Mouse (Mus musculus) forebrain, embryonic 14.5 days (tissue): ENCODE measurements around the gene Krt25. TPM values are rescaled to one million over a fixed set of nuclear protein-coding genes. Genes with fewer than 3 reads are reported as not detected.

Source experiments
- ATAC-seq: fragments of 200-750 bp; cut with Nextera tagmentation; 2 replicates; pipeline ENCODE4 v1.8.0; 2017; ENCODE audit warnings: mild to moderate bottlenecking, moderate library complexity
- DNase-seq: peaks from one replicate; pipeline ENCODE4 v3.0.0-alpha.2; 2015; ENCODE audit warnings: low spot score
- H3K27ac ChIP-seq: fragments of 300-500 bp; sonication (generic); 2 replicates; pipeline ENCODE4 v1.5.1; 2014; ENCODE audit warnings: low read depth, mild to moderate bottlenecking, control low read depth, low read length, moderate library complexity
- H3K27me3 ChIP-seq: fragments of 300-500 bp; sonication (generic); replicated peaks from 2 replicates; pipeline ENCODE4 v1.6.1; 2014; ENCODE audit warnings: low read length, control low read depth, mixed read lengths; ENCODE audit not compliant: control insufficient read depth, insufficient read depth
- H3K36me3 ChIP-seq: fragments of 300-500 bp; sonication (generic); 2 replicates; pipeline ENCODE4 v1.6.1; 2014; ENCODE audit warnings: low read length, control low read depth; ENCODE audit not compliant: control insufficient read depth, insufficient read depth
- H3K4me1 ChIP-seq: fragments of 300-500 bp; sonication (generic); 2 replicates; pipeline ENCODE4 v1.6.1; 2014; ENCODE audit warnings: antibody characterized with exemption, low read length, control low read depth; ENCODE audit not compliant: control insufficient read depth, insufficient read depth
- H3K4me2 ChIP-seq: fragments of 300-500 bp; sonication (generic); 2 replicates; pipeline ENCODE4 v1.6.1; 2014; ENCODE audit warnings: mild to moderate bottlenecking, control low read depth, low read length
- H3K4me3 ChIP-seq: fragments of 300-500 bp; sonication (generic); 2 replicates; pipeline ENCODE4 v1.5.1; 2014; ENCODE audit warnings: low read depth, low read length, control low read depth
- H3K9ac ChIP-seq: fragments of 300-500 bp; sonication (generic); 2 replicates; pipeline ENCODE4 v1.6.1; 2014; ENCODE audit warnings: mild to moderate bottlenecking, low read length, control low read depth, moderate library complexity
- H3K9me3 ChIP-seq: fragments of 300-500 bp; sonication (generic); replicated peaks from 2 replicates; pipeline ENCODE4 v1.6.1; 2016; ENCODE audit warnings: low read length, control low read depth, mixed read lengths; ENCODE audit not compliant: control insufficient read depth
- WGBS: fragments of 180-500 bp; shearing (Covaris S2); extraction: QIAGEN DNeasy Blood & Tissue Kit; methylation state at CpG from one replicate; pipeline ENCODE4 v1.1.7; 2014; 5-methylcytosine and 5-hydroxymethylcytosine counted together
- polyA plus RNA-seq: library from polyadenylated mRNA; unstranded; fragments of >200 nt; fragmentation: Nextera tagmentation; extraction: Ambion mirVana; gene quantifications from 2 replicates; pipeline ENCODE4 v1.2.1, GENCODE M21; 2014

Gene Krt25
- polyA plus RNA-seq, 1 experiment from 2014 or later = 0.14 TPM

DNA sequence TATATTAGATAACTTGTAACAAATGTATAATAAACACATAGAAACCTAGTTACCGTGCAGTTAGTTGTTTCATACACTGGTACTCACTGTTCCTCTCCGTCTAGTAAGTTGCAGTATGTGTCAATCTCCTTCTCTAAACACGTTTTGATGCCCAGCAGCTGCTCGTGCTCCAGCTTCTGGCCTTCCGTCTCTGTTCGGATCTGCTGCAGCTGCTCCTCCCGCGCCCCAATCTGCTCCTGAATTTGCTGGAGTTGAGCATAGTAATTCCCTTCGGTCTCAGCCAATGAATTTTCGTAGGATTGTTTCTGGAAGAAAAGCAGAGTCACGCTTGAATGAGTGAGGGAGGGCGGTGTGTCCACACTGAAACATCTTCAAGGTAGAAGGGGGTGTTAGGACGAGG lies 10.7 kb upstream of the Krt25 start:
- Histone ChIP-seq H3K4me1 (no peaks in the 10 kb centered on the region), H3K9ac (no peak overlapping the region), H3K4me2 (no peak overlapping the region), H3K9me3 (no peaks in the 10 kb centered on the region), H3K36me3 (no peaks in the 10 kb centered on the region), H3K4me3 (no peak overlapping the region), H3K27me3 (no peaks in the 10 kb centered on the region), H3K27ac (no peak overlapping the region)
- ATAC-seq = no peak
- 70% methylated on average over 13 of the region's 13 CpGs for WGBS
- peak; percentile 14 for DNase-seq

DNA sequence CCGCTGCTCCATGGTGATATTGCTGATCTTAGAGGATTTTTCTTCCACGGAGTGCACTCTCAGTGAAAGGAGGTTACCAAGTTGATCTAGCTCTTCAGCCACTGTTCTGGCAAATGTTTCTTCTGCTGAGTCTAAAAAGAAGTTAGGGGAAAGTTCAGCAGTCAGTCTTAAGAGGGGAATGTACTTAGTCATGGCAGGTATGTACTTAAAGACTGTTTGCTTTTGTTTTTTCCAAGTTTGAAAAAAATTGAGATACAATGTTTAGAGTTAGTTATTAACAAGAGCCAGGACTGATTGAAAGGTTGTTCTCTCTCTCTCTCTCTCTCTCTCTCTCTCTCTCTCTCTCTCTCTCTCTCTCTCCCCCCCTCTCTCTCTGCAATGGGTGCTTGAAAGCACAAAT lies 6.9 kb upstream of the Krt25 start:
- 79% methylated on average over 2 of the region's 2 CpGs for WGBS
- no peak for DNase-seq
- no peaks in the 10 kb centered on the region for H3K36me3 ChIP-seq
- H3K27ac ChIP-seq = no peak overlapping the region
- H3K4me3 ChIP-seq = no peak overlapping the region
- ATAC-seq = no peak
- H3K4me1 ChIP-seq = no peaks in the 10 kb centered on the region
- no peaks in the 10 kb centered on the region for H3K27me3 ChIP-seq
- no peak overlapping the region for H3K4me2 ChIP-seq
- no peaks in the 10 kb centered on the region for H3K9me3 ChIP-seq
- H3K9ac ChIP-seq = no peak overlapping the region

DNA sequence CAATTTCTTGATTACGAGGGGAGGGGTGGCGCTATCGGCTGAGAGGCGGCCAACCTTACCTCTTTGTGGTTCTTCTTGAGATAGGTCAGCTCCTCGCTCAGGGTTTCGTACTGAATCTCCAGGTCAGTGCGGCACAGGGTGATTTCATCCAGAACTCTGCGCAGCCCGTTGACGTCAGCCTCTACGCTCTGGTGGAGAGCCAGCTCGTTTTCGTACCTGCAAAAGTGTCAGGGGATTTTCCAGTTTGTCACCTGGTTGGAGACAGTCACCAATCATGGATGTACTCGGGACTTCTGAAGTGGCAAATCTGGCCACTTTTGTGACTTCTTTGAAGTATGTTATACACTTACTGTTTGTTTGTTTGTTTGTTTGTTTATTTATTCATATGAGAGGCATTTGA lies 1.7 kb downstream of the Krt25 start:
- ATAC-seq (no peak), DNase-seq (no peak)
- H3K27me3 ChIP-seq = no peaks in the 10 kb centered on the region
- 90% methylated on average over 14 of the region's 14 CpGs for WGBS
- H3K4me1 ChIP-seq = no peaks in the 10 kb centered on the region
- H3K27ac ChIP-seq = no peak overlapping the region
- no peak overlapping the region for H3K4me2 ChIP-seq
- no peak overlapping the region for H3K4me3 ChIP-seq
- H3K9ac ChIP-seq = no peak overlapping the region
- H3K9me3 ChIP-seq = no peaks in the 10 kb centered on the region
- H3K36me3 ChIP-seq = no peaks in the 10 kb centered on the region

DNA sequence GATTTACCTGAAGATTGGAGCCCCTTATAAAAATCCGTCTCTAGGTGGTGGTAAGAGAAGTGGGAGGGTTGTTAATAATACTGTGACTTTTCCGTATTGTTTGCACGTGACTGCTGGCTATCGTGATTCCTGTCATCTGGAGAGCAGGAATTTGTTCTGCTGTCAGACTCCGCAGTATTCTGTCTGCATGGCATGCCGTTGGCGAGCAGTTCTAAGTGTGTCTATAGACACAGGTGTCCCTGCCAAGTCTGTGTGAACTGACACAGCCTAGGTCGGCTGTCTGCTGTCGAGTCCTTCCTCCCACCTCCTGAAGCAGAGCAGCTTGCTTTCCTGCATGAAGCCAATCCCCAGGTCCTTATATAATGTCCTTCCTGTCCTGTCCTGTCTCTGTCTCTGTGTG lies 3.6 kb downstream of the Krt25 start:
- H3K4me2 ChIP-seq = no peak overlapping the region
- no peaks in the 10 kb centered on the region for H3K4me1 ChIP-seq
- ATAC-seq (no peak), DNase-seq (no peak)
- H3K36me3 ChIP-seq = no peaks in the 10 kb centered on the region
- no peaks in the 10 kb centered on the region for H3K27me3 ChIP-seq
- 84% methylated on average over 9 of the region's 9 CpGs for WGBS
- no peak overlapping the region for H3K9ac ChIP-seq
- no peaks in the 10 kb centered on the region for H3K9me3 ChIP-seq
- no peak overlapping the region for H3K4me3 ChIP-seq
- H3K27ac ChIP-seq = no peak overlapping the region

DNA sequence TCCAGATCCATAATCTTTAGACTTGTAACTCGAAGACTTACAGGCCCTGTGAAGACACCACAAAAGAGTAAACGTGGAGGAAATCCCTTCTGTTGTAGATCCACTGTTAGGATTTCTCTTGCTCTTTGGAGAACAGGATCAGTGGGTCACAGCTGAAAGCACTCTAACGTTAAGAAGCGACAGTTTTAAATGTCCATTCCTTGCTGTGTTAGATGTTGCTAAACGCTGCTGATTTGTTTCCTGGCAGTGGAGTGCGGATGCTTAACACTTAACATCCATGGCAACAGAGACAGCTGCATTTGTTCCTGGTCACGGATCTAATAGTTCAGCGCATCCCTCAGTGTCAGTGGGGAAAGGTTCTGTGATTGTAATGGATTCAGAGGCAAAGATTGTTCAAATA lies 6.2 kb downstream of the Krt25 start:
- no peak for ATAC-seq
- peak; percentile 13 for DNase-seq
- H3K4me3 ChIP-seq = no peak overlapping the region
- 71% methylated on average over 8 of the region's 8 CpGs for WGBS
- H3K4me2 ChIP-seq = no peak overlapping the region
- H3K27me3 ChIP-seq = no peaks in the 10 kb centered on the region
- no peak overlapping the region for H3K9ac ChIP-seq
- no peak overlapping the region for H3K27ac ChIP-seq
- H3K36me3 ChIP-seq = no peaks in the 10 kb centered on the region
- no peaks in the 10 kb centered on the region for H3K9me3 ChIP-seq
- no peaks in the 10 kb centered on the region for H3K4me1 ChIP-seq

DNA sequence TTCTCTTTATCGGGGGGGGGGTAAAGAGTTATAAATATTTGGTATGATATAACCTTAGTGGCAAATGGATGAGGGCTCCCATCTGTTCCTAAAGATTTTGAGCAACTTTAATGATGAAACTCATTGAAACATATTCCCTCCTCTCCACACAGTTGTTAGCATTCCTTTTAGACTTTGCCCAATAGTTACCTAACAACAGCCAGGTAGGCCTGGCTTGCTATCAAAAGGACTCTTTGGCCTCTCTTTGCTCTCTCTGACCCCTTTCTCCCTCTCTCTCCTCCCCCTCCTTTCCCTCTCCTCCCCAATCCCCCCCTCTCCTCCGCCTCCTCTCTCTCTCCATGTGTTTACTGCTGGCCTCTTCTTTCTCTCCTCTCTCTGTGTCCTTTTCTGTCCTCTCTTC lies 8.2 kb downstream of the Krt25 start:
- ATAC-seq = no peak
- no peaks in the 10 kb centered on the region for H3K36me3 ChIP-seq
- H3K4me3 ChIP-seq = no peak overlapping the region
- H3K9ac ChIP-seq = no peak overlapping the region
- no peak for DNase-seq
- no peak overlapping the region for H3K4me2 ChIP-seq
- H3K27me3 ChIP-seq = no peaks in the 10 kb centered on the region
- 90% methylated on average over 2 of the region's 2 CpGs for WGBS
- no peaks in the 10 kb centered on the region for H3K9me3 ChIP-seq
- H3K4me1 ChIP-seq = no peaks in the 10 kb centered on the region
- H3K27ac ChIP-seq = no peak overlapping the region

DNA sequence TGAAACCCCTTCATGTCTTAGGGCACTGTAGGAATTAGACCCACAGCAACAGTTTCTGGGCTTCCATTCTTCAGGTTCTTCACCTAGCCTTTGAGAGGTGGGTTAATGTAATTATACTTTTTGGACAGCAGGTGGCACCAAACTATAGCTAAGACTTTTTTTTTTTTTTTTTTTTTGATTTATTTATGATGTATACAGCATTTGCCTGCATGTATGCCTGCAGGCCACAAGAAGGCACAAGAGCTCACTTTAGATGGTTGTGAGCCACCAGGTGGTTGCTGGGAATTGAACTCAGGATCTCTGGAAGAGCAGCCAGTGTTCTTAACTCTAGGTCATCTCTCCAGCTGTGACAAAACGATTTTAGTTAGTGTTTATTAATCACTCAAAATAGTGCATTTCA lies 11.9 kb downstream of the Krt25 start:
- no peaks in the 10 kb centered on the region for H3K9me3 ChIP-seq
- H3K4me2 ChIP-seq = no peak overlapping the region
- H3K36me3 ChIP-seq = no peaks in the 10 kb centered on the region
- no peak overlapping the region for H3K27ac ChIP-seq
- 87% methylated on average over 1 of the region's 1 CpGs for WGBS
- H3K9ac ChIP-seq = no peak overlapping the region
- DNase-seq (peak; percentile 71), ATAC-seq (no peak)
- H3K4me1 ChIP-seq = no peaks in the 10 kb centered on the region
- no peak overlapping the region for H3K4me3 ChIP-seq
- H3K27me3 ChIP-seq = no peaks in the 10 kb centered on the region

DNA sequence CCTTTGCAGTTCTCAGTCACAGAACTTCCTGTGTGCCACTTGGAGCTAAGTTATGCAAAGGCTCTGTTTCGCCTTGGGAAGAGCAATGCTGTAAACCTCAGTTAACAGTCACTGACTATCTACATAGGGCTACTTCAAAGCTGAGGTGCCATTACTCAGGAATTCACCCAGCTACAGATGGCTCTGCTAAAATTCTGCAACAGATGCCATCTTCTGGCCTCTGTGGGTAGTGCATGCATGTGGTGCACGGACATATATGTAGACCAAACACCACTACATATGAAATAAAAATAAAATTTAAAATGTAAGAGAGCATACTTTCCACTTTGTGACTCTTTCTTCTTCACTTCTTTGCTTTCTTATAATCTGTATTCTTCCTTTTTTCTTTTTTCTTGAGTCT lies 15.2 kb downstream of the Krt25 start:
- H3K9ac ChIP-seq = no peak overlapping the region
- peak; percentile 74 for DNase-seq
- no peak overlapping the region for H3K27ac ChIP-seq
- 40% methylated on average over 2 of the region's 2 CpGs for WGBS
- H3K27me3 ChIP-seq = no peaks in the 10 kb centered on the region
- ATAC-seq = no peak
- no peaks in the 10 kb centered on the region for H3K9me3 ChIP-seq
- H3K4me1 ChIP-seq = no peaks in the 10 kb centered on the region
- no peaks in the 10 kb centered on the region for H3K36me3 ChIP-seq
- no peak overlapping the region for H3K4me2 ChIP-seq
- no peak overlapping the region for H3K4me3 ChIP-seq

DNA sequence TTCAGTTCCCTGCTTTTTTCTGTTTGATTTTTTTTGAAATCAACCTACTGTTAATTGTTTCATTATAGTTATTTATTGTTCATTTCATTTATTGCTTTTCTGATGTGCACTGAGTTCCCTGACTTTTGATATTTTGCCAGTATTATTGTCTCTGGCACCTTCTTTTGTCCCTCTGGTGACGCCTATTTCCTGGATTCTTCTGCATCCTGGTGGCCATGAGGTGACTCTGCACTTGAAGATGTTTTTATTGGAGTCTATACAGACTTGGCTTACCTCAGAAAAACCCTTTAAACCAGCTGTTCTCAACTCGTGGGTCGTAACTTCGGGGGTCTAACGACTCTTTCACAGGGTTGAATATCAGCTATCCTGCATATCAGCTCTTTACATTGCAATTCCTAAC lies 27.7 kb downstream of the Krt25 start:
- no peak overlapping the region for H3K4me3 ChIP-seq
- H3K4me1 ChIP-seq = no peaks in the 10 kb centered on the region
- H3K9ac ChIP-seq = no peak overlapping the region
- ATAC-seq (no peak), DNase-seq (peak; percentile 33)
- no peak overlapping the region for H3K27ac ChIP-seq
- H3K9me3 ChIP-seq = no peaks in the 10 kb centered on the region
- no peaks in the 10 kb centered on the region for H3K27me3 ChIP-seq
- no peak overlapping the region for H3K4me2 ChIP-seq
- no peaks in the 10 kb centered on the region for H3K36me3 ChIP-seq
- WGBS = 68% methylated on average over 5 of the region's 5 CpGs

DNA sequence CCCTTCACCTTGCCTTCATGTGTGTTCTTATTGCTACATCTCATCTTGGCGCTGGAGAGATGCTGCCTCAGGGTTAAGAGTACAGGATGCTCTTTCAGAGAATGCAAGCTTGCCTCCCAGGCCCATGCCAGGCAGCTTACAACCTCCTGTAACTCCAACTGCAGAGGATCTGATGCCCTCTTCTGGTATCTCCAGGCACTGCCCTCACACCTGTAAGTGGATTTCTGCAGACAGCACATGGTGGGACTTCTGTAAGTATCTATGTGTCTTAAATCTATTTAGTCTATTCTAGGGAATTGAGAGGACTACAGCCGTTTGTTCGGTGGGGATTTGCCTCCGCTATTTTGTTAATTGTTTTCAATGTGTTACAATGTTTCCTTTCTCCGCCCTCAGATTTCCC lies 29.9 kb downstream of the Krt25 start:
- Histone ChIP-seq H3K27me3 (no peaks in the 10 kb centered on the region), H3K9ac (no peak overlapping the region), H3K4me3 (no peak overlapping the region), H3K4me2 (no peak overlapping the region), H3K4me1 (no peaks in the 10 kb centered on the region), H3K9me3 (no peaks in the 10 kb centered on the region), H3K27ac (no peak overlapping the region), H3K36me3 (no peaks in the 10 kb centered on the region)
- no peak for ATAC-seq
- DNase-seq = peak; percentile 50
- 60% methylated on average over 5 of the region's 5 CpGs for WGBS
